Mouse (Mus musculus): ENCODE results near the gene Fhad1. TPM values are rescaled to one million over a fixed set of nuclear protein-coding genes. Genes with fewer than 3 reads are reported as not detected.

The Fhad1 gene
- total and polyA plus RNA-seq, 3 experiments = 4.8 to 8.6 (median 5.5) TPM

DNA sequence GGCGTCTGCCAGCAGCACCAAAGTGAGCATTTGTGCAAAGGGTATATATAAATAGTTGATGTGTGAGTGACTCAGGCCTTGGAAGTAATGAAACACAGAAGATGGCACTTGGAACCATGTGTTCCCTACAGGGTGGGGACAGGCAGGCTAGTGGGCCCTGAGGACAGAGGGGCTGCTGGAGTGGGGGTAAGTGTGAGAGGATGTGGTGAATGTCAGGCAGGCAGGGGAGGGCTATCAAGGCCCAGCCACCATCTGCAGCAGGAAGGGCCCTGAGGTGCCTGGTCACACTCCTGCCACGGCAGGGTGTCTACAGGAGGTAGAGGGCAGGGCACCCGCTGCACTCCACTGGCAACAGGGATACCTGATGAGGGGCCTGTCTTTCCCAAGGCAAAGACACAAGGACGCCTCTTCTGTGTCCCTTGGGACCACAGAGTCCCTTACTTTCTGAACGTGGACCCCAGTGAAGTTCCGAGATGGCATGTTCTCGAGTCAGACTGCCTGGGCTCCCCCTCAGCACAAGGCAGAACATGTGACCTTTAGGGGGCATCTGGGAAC is 151.1 kb downstream of the Fhad1 start:
- H3K27me3 ChIP-seq (replicated peaks) = no peaks in the 10 kb centered on the region
- DNase-seq (ENCODE audit: extremely low read depth) = no peak
- in situ Hi-C loops (cut with MboI; ENCODE audit: low pct_ligation_motif_present, low pct_unique_long_range_greater_than_20kb, low sequenced_read_pairs) (loop anchor here (5.0 to 10.0 kb wide), 2 partner anchors 93 to 211 kb away; no protein-coding TSS in a partner anchor), dilution Hi-C loops (cut with MboI; ENCODE audit: extremely low pct_ligation_motif_present, extremely low pct_unique_long_range_greater_than_20kb, low sequenced_read_pairs) (no loop called here)
- H3K4me1 ChIP-seq (ENCODE audit: control insufficient read depth in 1 of 2, insufficient read depth in 2 of 2) = peaks cover 2 to 53% of the 10 kb centered on the region in 2 experiments; a peak in 3 of 4 replicates
- H3K36me3 ChIP-seq (replicated peaks in 1 of 2; ENCODE audit: control insufficient read depth in 1 of 2, insufficient read depth in 1 of 2, low read length in 1 of 2) = peaks cover 39 to 93% of the 10 kb centered on the region in 2 experiments
- H3K4me2 ChIP-seq (ENCODE audit: insufficient read depth, low read depth, poor library complexity, severe bottlenecking) = no peak overlapping the region
- no peak overlapping the region for H3K27ac ChIP-seq (ENCODE audit: insufficient read depth, low read depth)
- H3K9me3 ChIP-seq (replicated peaks; ENCODE audit: low read length) = peaks cover 11% of the 10 kb centered on the region
- H3K9ac ChIP-seq (ENCODE audit: insufficient read depth, low read depth) = no peak overlapping the region
- TF ChIP-seq ETS1 (conservative IDR thresholded peaks at IDR 0.05; ENCODE audit: low read depth, low read length) (no peak), POLR2A (IDR thresholded peaks at IDR 0.05; ENCODE audit: low read depth, low read length) (no peak), POLR2AphosphoS2 (IDR thresholded peaks at IDR 0.05; ENCODE audit: low read depth, low read length) (no peak), CHD1 (IDR thresholded peaks at IDR 0.05; ENCODE audit: low read depth, low read length) (no peak), USF1 (IDR thresholded peaks at IDR 0.05; ENCODE audit: low read depth, low read length) (no peak), USF2 (conservative IDR thresholded peaks at IDR 0.05; ENCODE audit: low read depth, low read length) (no peak), ELF1 (IDR thresholded peaks at IDR 0.05; ENCODE audit: low read depth, low read length) (no peak), BHLHE40 (IDR thresholded peaks at IDR 0.05; ENCODE audit: low read depth, low read length) (no peak), CHD2 (IDR thresholded peaks at IDR 0.05; ENCODE audit: low read length) (no peak), MYC (IDR thresholded peaks at IDR 0.05; ENCODE audit: low read depth, low read length) (no peak), SIN3A (IDR thresholded peaks at IDR 0.05; ENCODE audit: low read length) (no peak)
- no peak overlapping the region for H3K4me3 ChIP-seq (replicated peaks in 1 of 3; ENCODE audit: low read depth in 2 of 3, low read length in 2 of 3, poor library complexity in 1 of 3)
- no peaks in the 10 kb centered on the region for H3K79me2 ChIP-seq (replicated peaks; ENCODE audit: control insufficient read depth, extremely low read depth, insufficient read depth, poor library complexity, severe bottlenecking)

DNA sequence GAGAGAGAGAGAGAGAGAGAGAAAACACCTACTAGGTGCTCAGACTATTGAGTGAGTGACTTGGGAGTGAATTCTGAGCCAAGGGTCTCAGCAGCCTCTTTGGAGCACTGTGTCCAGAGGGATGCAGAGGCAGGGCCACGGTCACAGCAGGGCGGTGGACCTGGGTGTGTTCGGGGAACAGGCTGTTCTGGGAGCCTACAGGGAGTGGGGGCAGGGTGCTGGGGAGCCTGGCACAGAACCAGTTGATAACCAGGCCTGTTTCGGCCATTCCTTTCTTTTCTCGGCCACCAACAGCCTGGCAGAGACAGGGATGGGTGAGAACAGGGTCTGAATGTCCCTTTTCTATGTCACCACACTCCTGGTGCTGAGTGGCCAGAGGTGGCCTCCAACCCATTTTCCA is 152.0 kb downstream of the Fhad1 start:
- Histone ChIP-seq H3K4me3 (replicated peaks in 1 of 3; ENCODE audit: low read depth in 2 of 3, low read length in 2 of 3, poor library complexity in 1 of 3) (no peak overlapping the region), H3K9ac (ENCODE audit: insufficient read depth, low read depth) (no peak overlapping the region), H3K4me1 (ENCODE audit: control insufficient read depth in 1 of 2, insufficient read depth in 2 of 2) (peaks cover 5 to 55% of the 10 kb centered on the region in 2 experiments; a peak in 3 of 4 replicates), H3K9me3 (replicated peaks; ENCODE audit: low read length) (peaks cover 11% of the 10 kb centered on the region), H3K27ac (ENCODE audit: insufficient read depth, low read depth) (no peak overlapping the region), H3K27me3 (replicated peaks) (no peaks in the 10 kb centered on the region), H3K79me2 (replicated peaks; ENCODE audit: control insufficient read depth, extremely low read depth, insufficient read depth, poor library complexity, severe bottlenecking) (no peaks in the 10 kb centered on the region), H3K36me3 (replicated peaks in 1 of 2; ENCODE audit: control insufficient read depth in 1 of 2, insufficient read depth in 1 of 2, low read length in 1 of 2) (peaks cover 36 to 90% of the 10 kb centered on the region in 2 experiments), H3K4me2 (ENCODE audit: insufficient read depth, low read depth, poor library complexity, severe bottlenecking) (no peak overlapping the region)
- no peak for DNase-seq (ENCODE audit: extremely low read depth)
- dilution Hi-C loops (cut with MboI; ENCODE audit: extremely low pct_ligation_motif_present, extremely low pct_unique_long_range_greater_than_20kb, low sequenced_read_pairs) (no loop called here), in situ Hi-C loops (cut with MboI; ENCODE audit: low pct_ligation_motif_present, low pct_unique_long_range_greater_than_20kb, low sequenced_read_pairs) (loop anchor here (5.0 to 10.0 kb wide), 2 partner anchors 94 to 212 kb away; no protein-coding TSS in a partner anchor)
- no peak for TF ChIP-seq MAZ (IDR thresholded peaks at IDR 0.05; ENCODE audit: low read depth, low read length)
- no peak for TF ChIP-seq KAT2A (IDR thresholded peaks at IDR 0.05; ENCODE audit: insufficient replicate concordance, low read length)
- no peak for TF ChIP-seq GABPA (IDR thresholded peaks at IDR 0.05; ENCODE audit: insufficient replicate concordance, low read depth, low read length)
- no peak for TF ChIP-seq USF1 (IDR thresholded peaks at IDR 0.05; ENCODE audit: low read depth, low read length)
- TF ChIP-seq JUN (IDR thresholded peaks at IDR 0.05; ENCODE audit: insufficient read depth, low read depth, low read length) = no peak
